Mouse (Mus musculus) ES-E14 (cell line): ENCODE data around the gene Filip1.

Experiments used
- CHD2 ChIP-seq: IDR thresholded peaks from 2 replicates; pipeline ENCODE4 v1.6.1; 2014; ENCODE audit warnings: mild to moderate bottlenecking, low read depth, low read length, inconsistent platforms
- MAFK ChIP-seq: IDR thresholded peaks from 2 replicates; pipeline ENCODE4 v1.6.1; 2014; ENCODE audit warnings: mild to moderate bottlenecking, low read depth, low read length, inconsistent platforms; ENCODE audit not compliant: insufficient read depth

GRCm38 (mm10) chr9:80002394-80003188 lies 10.1 kb downstream of the Filip1 start:
- TF ChIP-seq MAFK (0 out of 2 replicates have a peak, but pooled peaks have one; percentile 15), CHD2 (no peak)
